Mouse (Mus musculus) midbrain, embryonic 16.5 days (tissue): ENCODE data around the gene Selenoi. TPM values are rescaled to one million over a fixed set of nuclear protein-coding genes. Genes with fewer than 3 reads are reported as not detected.
A peak's percentile ranks its signal among the peaks of the same experiment; 100 is the strongest.

Experiments
- ATAC-seq: fragments of 200-750 bp; cut with Nextera tagmentation; 2 replicates; pipeline ENCODE4 v1.8.0; 2017; ENCODE audit warnings: moderate TSS enrichment
- H3K27ac ChIP-seq: fragments of 300-500 bp; sonication (generic); 2 replicates; pipeline ENCODE4 v1.5.1; 2014; ENCODE audit warnings: mild to moderate bottlenecking, low read length, mixed read lengths
- H3K27me3 ChIP-seq: fragments of 300-500 bp; sonication (generic); 2 replicates; pipeline ENCODE4 v1.6.1; 2014; ENCODE audit warnings: low read depth, low read length, mixed read lengths; ENCODE audit not compliant: control insufficient read depth, insufficient read depth
- H3K36me3 ChIP-seq: fragments of 300-500 bp; sonication (generic); 2 replicates; pipeline ENCODE4 v1.6.1; 2014; ENCODE audit warnings: mild to moderate bottlenecking, low read length, moderate library complexity, mixed read lengths; ENCODE audit not compliant: control insufficient read depth, insufficient read depth
- H3K4me1 ChIP-seq: fragments of 300-500 bp; sonication (generic); 2 replicates; pipeline ENCODE4 v1.6.1; 2014; ENCODE audit warnings: mild to moderate bottlenecking, low read length, mixed read lengths; ENCODE audit not compliant: control insufficient read depth, insufficient read depth
- H3K4me2 ChIP-seq: fragments of 300-500 bp; sonication (generic); 2 replicates; pipeline ENCODE4 v1.6.1; 2014; ENCODE audit warnings: mild to moderate bottlenecking, low read length, mixed read lengths
- H3K4me3 ChIP-seq: fragments of 300-500 bp; sonication (generic); 2 replicates; pipeline ENCODE4 v1.5.1; 2014; ENCODE audit warnings: low read depth, mild to moderate bottlenecking, low read length, moderate library complexity, mixed read lengths
- H3K9ac ChIP-seq: fragments of 300-500 bp; sonication (generic); 2 replicates; pipeline ENCODE4 v1.6.1; 2014; ENCODE audit warnings: low read depth, low read length, mixed read lengths
- H3K9me3 ChIP-seq: fragments of 300-500 bp; sonication (generic); replicated peaks from 2 replicates; pipeline ENCODE4 v1.6.1; 2014; ENCODE audit warnings: mild to moderate bottlenecking, low read length, mixed read lengths; ENCODE audit not compliant: control insufficient read depth, poor library complexity, severe bottlenecking
- WGBS: fragments of 180-500 bp; shearing (Covaris S2); extraction: QIAGEN DNeasy Blood & Tissue Kit; methylation state at CpG from one replicate; pipeline ENCODE4 v1.1.7; 2014; 5-methylcytosine and 5-hydroxymethylcytosine counted together
- polyA plus RNA-seq: library from polyadenylated mRNA; unstranded; fragments of >200 nt; fragmentation: Nextera tagmentation; extraction: Ambion mirVana; gene quantifications from 2 replicates; pipeline ENCODE4 v1.2.1, GENCODE M21; 2015

The Selenoi gene
- polyA plus RNA-seq, 1 experiment from 2014 or later = 32.5 TPM

- Histone ChIP-seq H3K4me2 (peak within 1 kb of the TSS; percentile 74), H3K36me3 (no peaks in the 10 kb centered on the region), H3K4me3 (peak within 1 kb of the TSS; percentile 61), H3K27ac (peak within 1 kb of the TSS; percentile 76), H3K9ac (peak within 1 kb of the TSS; percentile 76), H3K4me1 (peaks cover 10% of the 10 kb centered on the region), H3K27me3 (no peaks in the 10 kb centered on the region), H3K9me3 (peaks cover 4% of the 10 kb centered on the region; the same call in 1 of the 2 replicates)
- under 1% methylated on average over 26 of the region's 26 CpGs for WGBS
- ATAC-seq = peak; percentile 96
Measured at GRCm38 (mm10) chr5:30281291-30281732, 48.9 kb downstream of the Selenoi start, which contains the start of gene Drc1. Gene Drc1 (plus strand): TSS chr5:30281388.

- Histone ChIP-seq H3K9me3 (peaks cover 4% of the 10 kb centered on the region; the same call in 1 of the 2 replicates), H3K9ac (no peak overlapping the region), H3K4me3 (no peak overlapping the region), H3K4me2 (no peak overlapping the region), H3K27me3 (no peaks in the 10 kb centered on the region), H3K27ac (no peak overlapping the region), H3K4me1 (peaks cover 4% of the 10 kb centered on the region), H3K36me3 (no peaks in the 10 kb centered on the region)
- no peak for ATAC-seq
- WGBS = 90% methylated on average over 10 of the region's 10 CpGs
Measured at GRCm38 (mm10) chr5:30285944-30286799, 53.8 kb downstream of the Selenoi start.

GRCm38 (mm10) chr5:30287106-30287882, 54.9 kb downstream of the Selenoi start:
- no peak for ATAC-seq
- H3K4me1 ChIP-seq = no peaks in the 10 kb centered on the region
- WGBS = 78% methylated on average over 9 of the region's 9 CpGs
- H3K9me3 ChIP-seq = peaks cover 4% of the 10 kb centered on the region; the same call in 1 of the 2 replicates
- no peaks in the 10 kb centered on the region for H3K36me3 ChIP-seq
- no peaks in the 10 kb centered on the region for H3K27me3 ChIP-seq
- no peak overlapping the region for H3K9ac ChIP-seq
- no peak overlapping the region for H3K27ac ChIP-seq
- no peak overlapping the region for H3K4me2 ChIP-seq
- H3K4me3 ChIP-seq = no peak overlapping the region

Other genes with a start within 250 kb of the Selenoi start
- gene Il6, start 219.5 kb upstream of the Selenoi start, polyA plus RNA-seq = not detected in 2 replicates
- 33.3 and 38.7 TPM in 2 replicates for gene Tyms, start 159.0 kb upstream of the Selenoi start, polyA plus RNA-seq
- gene Garem2, start 127.4 kb upstream of the Selenoi start, polyA plus RNA-seq = 6.9 and 8.1 TPM in 2 replicates
- 2.6 and 3.7 TPM in 2 replicates for gene 3110082J24Rik, start 126.5 kb upstream of the Selenoi start, polyA plus RNA-seq
- 61.6 and 62.3 TPM in 2 replicates for gene Hadha, start 77.4 kb upstream of the Selenoi start, polyA plus RNA-seq
- 52.1 and 53.6 TPM in 2 replicates for gene Hadhb, start 77.3 kb upstream of the Selenoi start, polyA plus RNA-seq
- gene Adgrf3, start 26.9 kb upstream of the Selenoi start, polyA plus RNA-seq = not detected in 2 replicates
- 9.5 and 10.2 TPM in 2 replicates for gene Drc1, start 48.8 kb downstream of the Selenoi start, polyA plus RNA-seq
- 4.0 and 5.5 TPM in 2 replicates for gene Otof, start 229.4 kb downstream of the Selenoi start, polyA plus RNA-seq
- gene 1700001C02Rik, start 233.5 kb downstream of the Selenoi start, polyA plus RNA-seq = 0.71 and 2.1 TPM in 2 replicates